Mouse (Mus musculus): ENCODE data around the gene Sept4. TPM values are rescaled to one million over a fixed set of nuclear protein-coding genes. Genes with fewer than 3 reads are reported as not detected.

Gene Sept4
- polyA plus RNA-seq, 1 experiment from 2014 or later: 48.5 TPM

DNA sequence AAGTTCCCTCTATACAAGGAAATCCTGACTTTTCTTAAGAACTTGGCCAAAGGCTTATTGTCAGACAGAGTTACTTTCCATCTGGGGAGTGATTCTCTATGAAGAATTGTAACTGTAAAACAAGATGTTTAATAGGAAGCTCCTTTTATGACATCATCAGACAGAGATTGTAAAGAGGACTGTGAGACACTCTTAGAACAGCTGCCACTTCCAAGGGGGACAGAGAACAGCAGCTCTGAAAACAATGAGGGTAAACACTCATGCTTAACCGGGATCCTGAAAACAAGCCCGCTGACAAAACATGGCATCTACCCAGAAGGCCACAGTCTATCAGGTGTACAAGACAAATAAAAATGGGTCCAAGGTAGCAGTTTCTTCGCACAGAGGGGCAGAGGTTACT is 2.2 kb upstream of the Sept4 start, which contains the start of gene Gm11492:
Gm11492 (plus strand) TSS at position 153 of the 400 bp plus-strand sequence.
- H3K27ac ChIP-seq (ENCODE audit: low read depth): no peak within 1 kb of the TSS

DNA sequence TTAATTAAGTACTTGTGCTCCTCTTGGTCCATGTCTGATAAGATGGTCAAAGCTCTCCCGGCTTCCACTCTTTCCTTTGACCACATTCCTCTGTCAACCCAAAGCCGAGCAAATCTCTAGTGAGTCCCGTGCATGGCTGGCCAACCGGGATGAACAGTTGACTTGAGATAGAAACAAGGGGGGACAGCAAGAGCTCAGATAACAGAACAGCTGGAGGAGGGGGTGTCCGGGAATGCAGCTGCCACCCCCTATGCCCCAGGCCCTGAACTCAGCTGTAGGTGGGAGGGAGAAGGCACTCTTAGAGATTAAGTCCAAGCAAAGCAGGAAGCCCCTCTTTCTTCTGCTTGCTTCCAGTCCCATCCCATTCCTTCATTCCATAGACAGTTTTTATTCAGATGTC is 2.0 kb downstream of the Sept4 start:
- ATAC-seq (ENCODE audit: insufficient read depth) (no peak), DNase-seq (no peak)
- Histone ChIP-seq H3K27me3 (ENCODE audit: insufficient read depth, low read length) (no peaks in the 10 kb centered on the region), H3K9ac (no peak overlapping the region), H3K4me1 (ENCODE audit: insufficient read depth) (no peaks in the 10 kb centered on the region; the same call in 1 of the 2 replicates), H3K9me3 (ENCODE audit: low read depth, low read length) (no peaks in the 10 kb centered on the region), H3K4me3 (ENCODE audit: low read depth, low read length) (no peak overlapping the region), H3K4me2 (no peak overlapping the region), H3K27ac (ENCODE audit: low read depth) (no peak overlapping the region), H3K36me3 (ENCODE audit: insufficient read depth) (no peaks in the 10 kb centered on the region)
- TF ChIP-seq CTCF (IDR thresholded peaks at IDR 0.05; ENCODE audit: low read depth): no peak
- WGBS: 40% methylated on average over 5 of the region's 5 CpGs

More for the DNA sequence above, 2.2 kb upstream of the Sept4 start, which contains the start of gene Gm11492:
- H3K4me1 ChIP-seq (ENCODE audit: insufficient read depth): no peaks in the 10 kb centered on the region; the same call in 1 of the 2 replicates
- no peak for ATAC-seq (ENCODE audit: insufficient read depth)
- H3K9me3 ChIP-seq (ENCODE audit: low read depth, low read length): no peaks in the 10 kb centered on the region
- 61% methylated on average over 3 of the region's 3 CpGs for WGBS
- no peak for TF ChIP-seq CTCF (IDR thresholded peaks at IDR 0.05; ENCODE audit: low read depth)
- H3K4me2 ChIP-seq: no peak within 1 kb of the TSS
- H3K27me3 ChIP-seq (ENCODE audit: insufficient read depth, low read length): no peaks in the 10 kb centered on the region
- H3K4me3 ChIP-seq (ENCODE audit: low read depth, low read length): no peak within 1 kb of the TSS
- H3K9ac ChIP-seq: no peak within 1 kb of the TSS
- H3K36me3 ChIP-seq (ENCODE audit: insufficient read depth): no peaks in the 10 kb centered on the region
- no peak for DNase-seq

DNA sequence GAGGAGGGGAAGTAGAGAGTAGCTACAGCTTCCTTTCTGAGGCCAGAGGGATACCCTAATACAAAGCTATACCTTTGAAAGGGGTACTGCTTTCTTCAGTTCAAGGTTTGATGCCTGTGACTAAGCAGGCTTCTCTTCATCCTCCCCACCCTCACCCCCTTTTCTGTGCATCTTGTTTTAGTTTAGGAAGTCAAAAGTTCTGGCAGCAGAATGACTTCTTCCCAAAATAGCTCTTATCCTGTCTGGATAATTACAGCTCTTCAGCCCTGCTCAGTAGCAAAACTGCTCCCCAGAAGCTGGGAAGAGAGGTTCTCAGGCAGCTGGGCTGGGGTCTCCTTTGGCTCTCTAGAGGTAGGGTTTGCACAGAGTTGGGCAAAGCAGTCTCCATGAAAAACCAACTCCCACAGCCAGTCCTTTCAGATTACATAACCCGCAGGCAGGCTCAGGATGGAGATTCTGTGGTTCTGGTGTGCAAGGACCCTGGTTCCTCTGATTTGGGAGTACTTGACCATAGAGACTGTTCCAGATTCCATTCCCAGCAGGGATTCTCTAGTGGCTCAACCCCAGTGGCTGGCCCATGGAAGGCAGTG is 2.8 kb downstream of the Sept4 start:
- DNase-seq (no peak), ATAC-seq (ENCODE audit: insufficient read depth) (no peak)
- no peak overlapping the region for H3K4me3 ChIP-seq (ENCODE audit: low read depth, low read length)
- H3K4me1 ChIP-seq (ENCODE audit: insufficient read depth): no peaks in the 10 kb centered on the region; the same call in 1 of the 2 replicates
- no peak for TF ChIP-seq CTCF (IDR thresholded peaks at IDR 0.05; ENCODE audit: low read depth)
- H3K4me2 ChIP-seq: no peak overlapping the region
- no peaks in the 10 kb centered on the region for H3K27me3 ChIP-seq (ENCODE audit: insufficient read depth, low read length)
- 89% methylated on average over 1 of the region's 1 CpGs for WGBS
- no peak overlapping the region for H3K9ac ChIP-seq
- no peak overlapping the region for H3K27ac ChIP-seq (ENCODE audit: low read depth)
- H3K9me3 ChIP-seq (ENCODE audit: low read depth, low read length): no peaks in the 10 kb centered on the region
- no peaks in the 10 kb centered on the region for H3K36me3 ChIP-seq (ENCODE audit: insufficient read depth)

DNA sequence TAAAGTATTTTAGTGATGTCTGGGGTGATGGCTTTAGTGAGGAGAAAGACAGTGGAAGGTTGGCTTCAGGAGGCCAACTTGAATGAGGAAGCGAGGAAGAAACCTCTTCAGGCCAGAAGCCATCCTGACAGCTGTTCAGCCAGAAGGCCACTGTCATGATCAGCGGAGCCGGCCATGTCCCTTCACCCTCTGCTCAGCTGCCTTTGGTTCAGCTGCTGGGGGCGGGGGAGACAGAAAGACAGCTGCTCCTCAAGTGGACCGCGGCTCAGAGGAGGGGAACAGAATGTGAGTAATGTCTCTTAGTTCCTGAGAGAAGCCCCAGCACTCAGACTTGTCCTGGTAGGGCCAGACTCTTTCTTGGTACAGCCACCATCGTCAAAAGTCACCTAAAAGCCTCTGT is 5.0 kb downstream of the Sept4 start:
- TF ChIP-seq CTCF (IDR thresholded peaks at IDR 0.05; ENCODE audit: low read depth): no peak
- no peak for ATAC-seq (ENCODE audit: insufficient read depth)
- H3K36me3 ChIP-seq (ENCODE audit: insufficient read depth): no peaks in the 10 kb centered on the region
- H3K27ac ChIP-seq (ENCODE audit: low read depth): no peak overlapping the region
- peaks cover 7% of the 10 kb centered on the region for H3K4me1 ChIP-seq (ENCODE audit: insufficient read depth)
- no peak overlapping the region for H3K4me3 ChIP-seq (ENCODE audit: low read depth, low read length)
- no peaks in the 10 kb centered on the region for H3K27me3 ChIP-seq (ENCODE audit: insufficient read depth, low read length)
- no peak for DNase-seq
- H3K9ac ChIP-seq: no peak overlapping the region
- WGBS: 50% methylated on average over 7 of the region's 7 CpGs
- no peak overlapping the region for H3K4me2 ChIP-seq
- H3K9me3 ChIP-seq (ENCODE audit: low read depth, low read length): no peaks in the 10 kb centered on the region

DNA sequence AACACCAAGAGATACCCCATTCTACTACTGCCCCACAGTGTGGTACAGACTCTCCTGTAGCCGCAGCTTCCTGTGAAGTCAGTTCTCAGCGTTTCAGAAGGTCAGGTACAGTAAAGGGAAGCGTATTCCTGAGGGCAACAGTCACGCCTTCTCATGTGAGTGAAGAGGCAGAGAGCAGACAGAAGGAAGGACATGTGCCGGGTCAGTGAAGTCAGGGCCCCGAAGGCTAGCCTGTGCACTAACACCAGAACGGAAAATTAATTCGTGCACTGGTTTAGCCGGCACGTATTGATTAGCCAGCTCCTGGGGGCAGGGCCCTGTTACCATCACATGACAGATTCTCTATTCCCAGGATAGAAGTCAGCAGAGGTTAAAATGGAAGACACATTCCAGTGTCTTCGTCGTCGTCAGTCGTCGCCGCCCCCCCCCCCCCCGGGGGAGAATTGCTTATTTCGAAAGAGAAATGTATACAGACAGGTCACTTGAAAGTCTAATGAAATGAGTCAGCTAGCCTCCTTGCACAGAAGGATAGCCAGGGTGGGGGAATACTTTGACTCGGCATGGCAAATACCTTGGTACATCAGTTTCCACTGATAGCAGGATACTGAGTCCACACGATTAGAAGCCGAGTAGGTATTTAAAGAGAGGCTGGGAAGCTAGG is 5.9 kb downstream of the Sept4 start:
- DNase-seq: no peak
- Histone ChIP-seq H3K36me3 (ENCODE audit: insufficient read depth) (no peaks in the 10 kb centered on the region), H3K9ac (no peak overlapping the region), H3K4me3 (ENCODE audit: low read depth, low read length) (no peak overlapping the region), H3K4me2 (no peak overlapping the region), H3K9me3 (ENCODE audit: low read depth, low read length) (no peaks in the 10 kb centered on the region), H3K27ac (ENCODE audit: low read depth) (no peak overlapping the region), H3K4me1 (ENCODE audit: insufficient read depth) (peaks cover 7% of the 10 kb centered on the region), H3K27me3 (ENCODE audit: insufficient read depth, low read length) (no peaks in the 10 kb centered on the region)
- 42% methylated on average over 21 of the region's 21 CpGs for WGBS
- no peak for ATAC-seq (ENCODE audit: insufficient read depth)
- no peak for TF ChIP-seq CTCF (IDR thresholded peaks at IDR 0.05; ENCODE audit: low read depth)

GRCm38 (mm10) chr11:87577601-87578248 is 9.0 kb downstream of the Sept4 start:
- ATAC-seq (ENCODE audit: insufficient read depth) (no peak), DNase-seq (no peak)
- Histone ChIP-seq H3K9me3 (ENCODE audit: low read depth, low read length) (no peaks in the 10 kb centered on the region), H3K4me1 (ENCODE audit: insufficient read depth) (peaks cover 12% of the 10 kb centered on the region), H3K27me3 (ENCODE audit: insufficient read depth, low read length) (no peaks in the 10 kb centered on the region), H3K9ac (peak overlapping the region; percentile 57), H3K4me2 (peak overlapping the region; percentile 93), H3K36me3 (ENCODE audit: insufficient read depth) (no peaks in the 10 kb centered on the region), H3K4me3 (ENCODE audit: low read depth, low read length) (peak overlapping the region; percentile 56), H3K27ac (ENCODE audit: low read depth) (no peak overlapping the region)
- 23% methylated on average over 6 of the region's 6 CpGs for whole genome bisulfite sequencing
- TF ChIP-seq CTCF (IDR thresholded peaks at IDR 0.05; ENCODE audit: low read depth): no peak
